Mouse (Mus musculus) right cerebral cortex, postnatal 4 days (tissue): Measurements from ENCODE around the gene Gm21915.

Experiments used
- DNase-seq: peaks from one replicate; pipeline ENCODE4 v3.0.0-alpha.2; 2022

Gm21915 gene

DNA sequence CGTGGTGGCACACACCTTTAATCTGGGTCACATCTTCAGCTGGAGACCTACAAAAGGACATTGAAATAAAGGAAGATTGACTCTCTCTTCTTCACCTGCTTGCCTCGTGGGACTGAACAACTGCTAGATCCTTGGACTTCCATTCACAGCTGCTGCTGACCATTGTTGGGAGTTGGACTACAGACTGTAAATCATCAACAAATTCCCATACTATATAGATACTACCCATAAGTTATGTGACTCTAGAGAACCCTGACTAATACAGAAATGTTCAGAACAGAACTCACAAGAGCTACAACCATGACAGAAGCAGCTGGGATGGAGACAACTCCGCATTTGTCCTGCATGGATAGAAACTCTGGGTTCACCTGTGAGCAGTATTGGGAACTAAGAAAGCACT lies at the start of gene Gm21915:
Gene Gm21915 (plus strand): TSS at position 301 of the 400 bp plus-strand sequence.
- DNase-seq, result no peak

DNA sequence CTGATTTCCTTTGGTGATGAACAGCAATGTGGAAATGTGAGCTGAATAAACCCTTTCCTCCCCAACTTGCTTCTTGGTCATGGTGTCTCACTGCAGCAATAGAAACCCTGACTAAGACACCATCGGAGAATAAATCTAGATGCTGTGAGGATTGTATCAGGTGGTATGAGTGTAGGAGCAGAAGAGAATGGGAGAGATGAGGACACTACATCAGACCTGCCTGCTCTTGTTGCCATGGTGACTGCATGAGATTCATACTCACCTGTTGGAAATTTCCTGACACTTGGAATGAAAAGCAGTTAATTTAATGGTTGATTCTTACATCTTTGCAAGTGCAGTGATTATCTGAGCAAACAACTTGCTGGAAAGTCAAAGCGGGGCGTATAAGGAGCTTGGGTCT lies 48.1 kb upstream of the Gm21915 start:
- no peak for DNase-seq

DNA sequence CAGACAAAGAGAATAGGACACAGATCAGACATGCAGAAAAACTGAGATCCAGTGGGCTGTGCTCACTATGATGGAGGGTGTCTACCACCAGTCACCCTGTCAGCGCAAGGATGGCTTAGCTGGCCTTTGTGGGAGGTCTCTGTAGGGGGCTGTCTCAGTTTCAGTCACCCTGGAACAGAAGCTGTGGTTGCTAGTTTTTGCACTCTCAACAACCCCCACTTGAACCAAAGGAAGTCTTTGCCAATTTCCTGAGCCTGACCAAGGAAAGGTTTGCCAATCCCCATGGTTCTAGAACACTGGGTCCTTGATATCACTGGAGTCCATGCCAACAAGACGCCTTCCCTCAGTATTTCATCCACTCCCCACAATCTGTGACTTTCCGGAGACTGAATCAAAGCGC lies 47.6 kb upstream of the Gm21915 start:
- no peak for DNase-seq

DNA sequence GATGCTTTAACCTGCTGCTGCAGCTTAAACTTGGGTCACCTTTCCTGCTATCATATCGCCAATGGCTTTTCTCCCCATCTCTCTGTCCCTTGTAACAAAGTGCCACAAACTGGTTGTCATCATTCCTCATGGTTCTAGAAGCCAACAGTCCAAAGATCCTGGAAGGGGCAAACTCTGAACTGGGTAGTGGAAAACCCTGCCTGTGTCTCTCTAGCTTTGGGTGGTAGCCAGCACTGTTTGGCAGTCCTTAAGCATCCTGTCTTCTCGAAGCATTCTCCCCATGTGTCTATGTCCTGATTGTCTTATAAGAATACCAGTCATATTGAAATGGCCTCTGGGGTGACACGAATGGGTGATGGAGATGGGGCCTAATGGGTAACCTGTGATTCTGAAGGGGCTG lies 45.1 kb upstream of the Gm21915 start:
- DNase-seq, result no peak

DNA sequence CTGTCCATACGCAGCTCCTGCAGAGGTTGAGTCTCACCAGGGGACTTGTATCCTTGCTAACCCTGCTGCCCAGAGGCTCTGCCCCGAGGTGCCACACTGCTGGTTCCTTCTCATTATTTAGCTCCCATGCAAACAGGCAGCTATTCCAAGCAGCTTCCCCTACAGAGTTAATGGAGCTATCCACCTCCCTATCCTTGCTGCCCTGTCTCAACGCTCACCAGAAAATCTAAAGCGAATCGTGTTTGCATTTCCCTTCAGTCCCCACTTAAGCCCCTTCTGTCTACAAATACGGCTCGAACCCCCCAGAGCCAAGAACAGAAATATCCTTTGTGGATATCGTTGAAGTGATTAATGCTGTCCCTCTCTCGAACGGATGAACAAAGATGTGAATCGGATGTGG lies 43.8 kb upstream of the Gm21915 start:
- no peak for DNase-seq

DNA sequence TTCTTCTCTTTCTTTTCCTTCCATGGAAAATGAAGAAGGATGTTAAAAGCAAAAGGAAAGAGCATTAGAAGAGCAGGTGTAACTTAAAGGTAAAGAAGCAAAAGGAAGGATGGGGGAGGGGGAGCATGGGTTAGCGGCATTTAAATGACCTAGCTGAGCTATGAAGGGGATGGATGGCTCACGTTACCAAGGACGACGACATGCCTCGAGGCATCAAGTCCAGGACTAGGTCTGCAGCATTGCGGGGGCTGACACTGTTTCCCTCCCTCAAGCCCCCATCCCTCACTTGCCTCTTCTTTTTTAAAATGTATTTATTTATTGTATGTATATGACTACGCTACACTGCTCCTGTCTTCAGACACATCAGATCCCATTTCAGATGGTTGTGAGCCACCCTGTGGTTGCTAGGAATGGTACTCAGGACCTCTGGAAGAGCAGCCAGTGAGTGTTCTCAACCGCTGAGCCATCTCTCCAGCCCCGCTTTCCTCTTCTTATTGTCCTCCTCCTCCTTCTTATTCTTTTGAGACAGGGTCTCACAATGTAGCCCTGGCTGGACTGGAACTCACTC lies 43.2 kb upstream of the Gm21915 start:
- DNase-seq, result no peak

DNA sequence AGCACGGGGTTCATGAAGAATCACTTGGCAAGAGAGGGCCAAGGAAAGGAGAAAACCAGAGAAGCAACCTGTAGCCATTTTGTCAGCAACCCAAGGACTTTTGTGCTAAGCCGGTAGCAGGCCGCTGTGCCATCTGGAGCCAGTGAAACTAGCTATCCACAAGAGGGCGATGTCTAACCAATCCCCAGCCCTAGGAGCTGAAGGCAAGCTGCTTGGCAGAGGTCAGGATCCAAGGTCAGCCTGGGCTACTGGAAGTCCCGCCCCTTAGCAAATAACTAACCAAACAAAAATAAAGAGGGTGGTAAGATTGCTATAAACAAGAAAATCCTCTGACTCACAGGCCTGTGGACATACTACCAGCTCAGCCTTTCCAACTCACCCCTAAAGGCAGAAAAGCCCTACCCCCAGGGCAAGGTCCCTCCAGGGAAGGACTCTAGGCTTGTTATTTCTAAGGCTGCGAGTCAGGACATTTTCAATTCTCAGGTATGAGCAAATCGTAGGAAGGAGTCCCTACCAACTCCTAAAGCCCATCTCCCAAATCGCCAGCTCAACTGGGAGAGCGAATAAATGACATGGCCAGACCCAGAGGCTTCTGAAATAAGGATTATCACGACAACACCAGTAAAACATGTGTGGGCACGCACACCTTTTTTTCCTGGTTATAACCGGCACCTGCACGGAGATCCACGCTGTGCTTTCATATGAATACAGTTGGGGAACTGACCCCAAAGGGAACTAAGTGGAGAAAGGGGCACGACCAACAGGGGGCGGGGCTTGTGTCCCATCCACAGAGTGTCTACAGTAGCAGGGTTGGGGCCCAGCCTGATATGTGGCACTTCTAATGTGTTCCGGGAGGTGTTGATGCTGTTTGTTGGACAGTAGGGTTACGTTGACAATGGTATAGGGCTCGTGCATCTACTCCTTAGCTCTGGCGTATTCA lies 42.0 kb upstream of the Gm21915 start:
- no peak for DNase-seq

DNA sequence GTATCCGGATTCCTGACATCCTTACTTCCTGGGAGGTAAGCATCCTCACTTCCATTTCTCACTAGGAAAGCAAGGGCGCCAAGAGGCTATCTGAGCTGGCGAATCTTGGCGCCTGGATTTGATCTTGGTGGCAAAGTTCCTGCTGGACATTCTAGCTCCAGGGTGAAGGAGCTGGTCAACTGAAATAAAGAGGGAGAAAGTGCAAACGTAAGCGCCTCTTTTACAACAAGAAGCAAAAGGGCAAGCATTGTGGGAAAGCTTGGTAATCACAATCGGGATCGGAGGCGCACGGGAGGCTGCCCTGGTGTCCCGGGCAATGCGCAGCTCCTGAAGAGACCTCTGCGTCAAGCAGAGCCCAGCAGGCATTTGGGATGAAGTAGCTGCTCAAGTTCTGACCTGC lies 41.0 kb upstream of the Gm21915 start:
- no peak for DNase-seq

DNA sequence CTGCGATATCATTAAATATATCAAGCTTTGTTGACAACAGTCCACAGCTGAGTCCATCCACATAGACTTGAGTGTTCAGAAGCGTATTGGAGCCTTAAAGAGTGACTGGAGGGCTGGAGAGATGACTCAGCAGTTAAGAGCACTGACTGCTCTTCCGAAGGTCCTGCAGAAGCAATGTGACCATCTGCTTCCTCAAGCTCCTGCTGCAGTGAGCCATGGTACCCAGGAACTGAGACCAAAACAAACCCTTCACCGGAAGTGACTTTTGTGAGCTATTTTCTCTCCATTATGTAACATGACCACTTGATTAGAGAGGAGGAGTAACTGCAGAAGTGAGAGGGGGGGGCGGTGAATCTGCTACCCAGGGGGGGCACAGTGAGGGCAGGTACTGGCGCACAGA lies 39.3 kb upstream of the Gm21915 start:
- no peak for DNase-seq

DNA sequence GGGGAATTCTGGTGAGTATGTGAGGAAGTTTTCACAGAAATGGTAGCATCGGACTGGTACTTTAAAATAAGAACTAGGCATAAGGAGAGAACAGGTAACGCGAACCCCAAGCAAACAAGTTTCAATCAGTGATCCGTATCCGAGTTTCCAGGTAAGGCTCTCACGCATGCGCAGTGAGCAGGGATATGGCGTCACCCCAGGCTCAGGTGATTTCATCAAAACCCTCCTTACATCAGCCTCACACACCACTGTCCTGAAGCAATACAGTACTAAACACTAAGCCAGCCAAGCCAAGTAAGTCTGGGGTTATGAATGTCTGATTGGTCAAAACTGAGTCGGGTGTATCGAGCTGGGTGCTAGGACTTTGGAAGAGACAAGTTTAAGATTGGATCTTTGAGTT lies 38.9 kb upstream of the Gm21915 start:
- DNase-seq, result no peak

DNA sequence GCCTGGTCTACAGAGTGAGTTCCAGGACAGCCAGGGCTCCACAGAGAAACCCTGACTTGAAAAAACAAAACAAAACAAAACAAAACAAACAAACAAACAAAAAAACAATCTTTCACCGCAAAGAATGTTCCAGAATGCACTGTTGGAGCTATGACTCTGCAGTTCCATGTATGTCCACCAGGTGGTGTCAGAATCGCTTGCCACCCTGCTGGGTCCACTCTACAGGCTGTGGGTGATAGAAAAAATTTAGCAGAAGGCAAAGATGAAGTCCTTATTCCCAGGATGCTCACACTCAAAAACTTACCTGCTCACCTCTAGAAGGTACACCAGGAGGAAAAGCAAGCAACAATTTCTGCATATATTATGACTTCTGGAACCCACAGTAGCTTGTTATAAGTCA lies 34.4 kb upstream of the Gm21915 start:
- DNase-seq, result peak; percentile 77

DNA sequence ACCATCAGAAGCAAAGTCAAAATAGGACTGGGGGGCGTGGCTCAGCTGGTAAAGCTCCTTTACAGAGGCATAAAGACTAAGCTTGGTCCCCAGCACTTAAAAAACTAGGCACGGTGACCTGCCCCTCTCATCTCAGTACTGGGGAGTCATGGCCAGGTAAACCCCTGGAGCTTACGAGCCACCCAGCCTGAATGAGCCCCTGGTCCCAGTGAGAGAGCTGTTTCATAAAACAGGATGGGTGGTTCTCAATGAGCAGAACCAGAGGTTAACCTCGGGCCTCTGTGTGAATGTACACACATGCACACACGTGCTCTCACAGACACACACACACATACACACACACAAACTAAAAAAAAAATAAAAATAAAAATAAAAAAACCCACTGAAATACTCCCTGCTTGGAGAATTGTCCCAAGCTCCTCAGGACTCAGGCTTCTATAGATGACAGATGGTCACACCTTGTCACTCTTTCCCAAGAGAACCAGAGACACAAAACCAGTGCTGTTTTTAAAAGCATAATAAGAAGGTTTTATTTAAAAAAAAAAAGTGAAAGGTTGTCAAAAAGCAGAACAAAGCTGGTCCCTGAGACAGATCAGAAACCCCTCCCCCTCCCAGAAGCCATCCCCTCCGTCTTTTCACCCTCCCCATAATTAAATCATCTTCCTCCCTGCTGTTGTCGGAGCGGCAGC lies 32.6 kb upstream of the Gm21915 start:
- no peak for DNase-seq

DNA sequence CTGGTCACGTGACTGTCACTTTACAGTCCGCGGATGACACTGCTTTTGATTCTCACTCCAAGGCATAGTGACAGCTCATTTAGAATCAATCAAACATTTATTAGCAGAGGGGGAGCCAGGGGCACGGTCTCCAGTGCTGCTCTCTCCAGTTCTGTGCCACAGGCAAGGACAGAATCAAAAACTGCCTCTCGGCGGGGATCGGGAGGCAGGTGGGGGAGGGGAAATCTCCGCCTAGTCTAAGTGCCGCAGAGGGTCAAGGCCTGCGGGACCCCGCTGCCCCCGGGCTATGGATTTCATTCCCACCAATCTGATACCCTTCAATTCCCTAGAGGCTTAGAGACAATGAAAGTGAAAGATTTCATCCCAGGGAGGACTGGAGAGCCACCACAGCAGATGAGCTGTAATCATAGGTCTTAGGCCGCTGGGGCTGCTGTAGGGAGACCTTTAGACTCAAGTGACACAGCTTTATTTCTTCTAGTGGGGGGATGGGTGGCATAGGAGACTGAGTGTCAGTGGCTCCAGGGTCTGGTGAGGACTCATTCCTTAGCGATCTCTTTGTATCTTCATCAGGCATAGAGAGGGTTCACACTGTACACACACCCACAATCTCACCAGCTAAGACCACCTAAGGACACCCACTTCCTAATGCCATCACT lies 31.9 kb upstream of the Gm21915 start:
- DNase-seq, result no peak

DNA sequence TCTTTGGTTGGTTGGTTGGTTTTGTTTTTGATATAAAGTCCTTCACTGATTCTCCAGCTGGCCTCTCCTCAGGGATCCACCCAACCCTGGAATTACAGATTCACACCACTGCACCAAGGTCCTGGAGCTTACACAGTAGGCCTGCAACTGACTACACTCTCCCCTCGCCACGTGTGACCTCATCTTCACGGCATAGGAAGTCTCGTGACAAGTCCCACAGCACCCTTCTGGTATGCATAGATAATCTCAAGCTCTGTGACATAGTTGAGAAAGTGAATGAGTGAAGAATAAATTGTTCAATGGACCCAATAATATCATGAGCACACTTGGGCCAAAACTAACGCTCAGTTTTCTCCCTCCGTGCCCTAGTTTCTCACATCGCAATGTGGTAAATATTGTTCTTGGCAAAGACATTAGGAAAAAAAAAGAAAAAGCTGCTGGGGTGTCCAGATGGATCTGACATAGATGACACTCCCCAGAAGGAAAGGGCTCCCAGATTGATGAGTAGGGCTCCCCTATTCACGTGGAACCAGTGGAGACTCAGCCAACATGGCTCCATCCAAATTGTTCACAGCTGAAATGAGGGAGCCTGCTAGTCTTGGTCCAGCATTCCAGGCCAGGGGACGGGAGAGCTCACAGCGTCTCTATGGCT lies 30.8 kb upstream of the Gm21915 start:
- no peak for DNase-seq

DNA sequence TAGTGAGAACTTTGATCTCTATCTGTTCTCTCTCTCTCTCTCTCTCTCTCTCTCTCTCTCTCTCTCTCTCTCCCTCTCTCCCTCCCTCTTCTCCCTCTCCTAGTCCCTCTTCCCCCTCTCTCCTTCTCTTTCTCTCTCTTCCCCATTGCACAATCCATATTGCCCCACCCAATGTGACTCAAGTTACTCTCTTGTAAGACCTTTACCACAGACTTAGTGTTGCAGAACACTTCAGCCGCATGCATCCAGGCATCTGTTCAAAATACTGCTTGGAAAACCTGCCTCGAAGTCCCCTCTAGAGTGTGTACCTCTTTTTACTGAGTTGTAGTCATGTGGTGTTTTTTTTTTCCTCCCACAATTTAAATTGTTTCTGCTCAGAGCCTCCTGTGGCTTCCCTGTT lies 29.1 kb upstream of the Gm21915 start:
- no peak for DNase-seq

DNA sequence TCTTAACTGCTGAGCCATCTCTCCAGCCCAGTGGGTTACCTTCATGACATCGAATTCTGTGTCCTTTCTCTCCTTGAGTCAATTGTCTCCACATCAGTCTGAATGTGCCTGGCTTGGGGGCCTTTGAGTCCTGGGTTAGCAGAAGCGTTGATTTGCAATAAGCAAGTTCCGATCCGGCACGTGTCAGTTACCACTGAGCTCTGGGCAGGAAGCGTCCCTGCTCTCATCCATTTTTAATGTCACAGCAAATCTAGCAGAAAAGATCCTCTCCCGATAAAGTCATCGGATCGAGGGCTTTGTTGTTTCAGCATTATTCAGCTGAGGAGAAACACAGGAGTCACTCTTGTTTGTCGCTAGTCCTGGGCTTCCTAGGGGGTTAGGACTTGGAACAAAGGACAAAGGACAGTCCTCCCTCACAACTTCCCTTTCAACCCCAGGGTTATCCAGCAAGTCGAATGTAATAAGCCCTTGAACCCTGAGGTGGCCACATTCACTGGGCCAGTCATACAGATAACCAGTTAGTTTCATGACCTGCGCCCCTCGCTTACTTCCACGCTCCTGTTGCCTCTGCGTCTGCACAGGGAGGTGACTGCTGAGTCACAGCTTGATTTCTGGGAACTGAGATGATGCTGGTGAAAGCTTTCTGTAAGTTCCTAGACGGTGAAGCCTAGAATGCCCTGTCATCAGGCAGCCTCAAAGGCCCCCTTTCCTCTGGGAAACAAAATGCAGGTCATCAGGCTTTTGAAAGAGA lies 27.8 kb upstream of the Gm21915 start:
- DNase-seq, result no peak

DNA sequence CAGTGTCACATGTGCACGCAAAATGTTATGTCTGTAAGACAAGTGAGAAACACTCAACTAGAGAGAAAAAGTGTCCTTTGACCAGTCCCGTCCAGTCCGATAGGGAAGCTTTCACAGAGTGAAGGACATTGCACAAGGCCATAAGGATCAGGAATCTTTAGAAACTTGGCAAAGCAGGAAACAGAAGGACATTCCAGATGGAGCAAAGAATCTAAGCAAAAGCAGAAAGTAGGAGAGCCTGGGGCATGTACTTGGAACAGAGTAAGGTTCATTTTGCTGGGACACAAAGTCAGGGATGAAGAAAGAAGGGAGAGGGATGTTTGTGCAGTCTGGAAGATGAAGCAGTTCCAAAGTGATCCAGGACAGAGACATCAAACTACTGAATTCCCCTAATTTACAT lies 21.0 kb upstream of the Gm21915 start:
- DNase-seq, result no peak

DNA sequence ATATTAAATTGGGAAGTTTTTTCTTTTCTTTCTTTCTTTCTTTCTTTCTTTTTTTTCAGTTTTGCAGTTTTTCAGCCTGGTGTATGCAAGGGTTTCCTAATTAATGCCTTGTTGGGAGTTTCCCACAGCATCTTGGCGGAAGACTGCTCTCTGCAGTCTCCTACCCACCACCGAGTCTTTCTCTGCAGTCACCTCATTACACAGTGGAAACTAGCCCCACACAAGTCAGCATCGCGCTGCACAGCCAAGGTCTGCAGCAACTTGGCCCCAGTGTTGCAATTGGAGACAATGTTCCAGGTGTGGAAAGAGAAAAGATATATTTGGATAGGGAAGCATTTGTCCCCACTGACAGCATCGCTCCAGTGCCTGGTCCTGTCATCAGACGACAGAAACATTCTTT lies 20.4 kb upstream of the Gm21915 start:
- DNase-seq, result no peak

DNA sequence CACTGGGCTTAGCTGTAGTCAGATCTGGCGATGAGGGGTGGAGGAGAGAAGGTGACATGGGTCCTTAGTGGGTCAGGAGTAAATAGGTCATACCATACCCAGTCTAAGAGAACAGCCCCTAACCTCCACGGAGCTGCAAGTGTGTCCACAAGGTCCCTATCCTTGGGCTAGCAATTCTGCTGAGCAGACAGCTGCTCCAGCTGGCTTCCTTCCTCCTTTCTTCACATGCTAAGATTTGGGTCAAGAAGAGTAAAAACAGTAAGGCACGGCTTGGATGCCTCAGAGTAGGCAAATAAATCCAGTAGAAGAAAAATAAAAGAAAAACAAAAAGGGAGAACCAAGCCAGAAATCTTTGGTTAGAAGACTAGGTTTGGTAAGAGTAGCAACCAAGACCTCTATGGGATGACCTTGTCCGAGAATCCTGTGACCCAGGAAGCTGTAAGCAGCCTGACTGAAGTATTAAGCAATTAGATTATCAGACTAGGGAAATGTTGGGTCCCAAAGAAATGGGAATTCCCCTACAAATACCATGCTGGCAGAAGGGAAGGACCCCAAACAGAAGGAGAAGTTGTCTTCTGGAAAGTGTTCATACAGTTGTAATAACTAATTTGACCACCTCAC lies 19.1 kb upstream of the Gm21915 start:
- no peak for DNase-seq

DNA sequence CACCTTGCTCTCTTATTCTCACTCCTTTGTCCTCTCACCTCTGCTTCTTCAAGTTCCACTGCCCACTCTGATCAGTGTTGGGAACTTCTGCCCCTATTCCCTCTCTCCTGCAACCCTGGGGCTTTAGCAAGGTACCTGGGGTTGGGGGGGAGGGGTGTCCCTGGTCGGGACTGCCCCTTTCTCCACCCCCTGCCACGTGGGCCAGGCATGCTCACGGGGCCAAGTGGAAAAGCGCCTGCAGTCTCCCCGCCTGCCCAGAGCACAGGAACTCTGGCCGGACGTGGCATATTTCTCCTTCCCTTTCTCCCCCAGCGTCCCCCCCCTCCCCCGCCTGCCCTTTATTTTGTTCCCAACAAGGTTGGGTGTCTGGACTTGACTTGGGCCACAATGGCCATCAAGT lies 17.7 kb upstream of the Gm21915 start:
- DNase-seq, result no peak

DNA sequence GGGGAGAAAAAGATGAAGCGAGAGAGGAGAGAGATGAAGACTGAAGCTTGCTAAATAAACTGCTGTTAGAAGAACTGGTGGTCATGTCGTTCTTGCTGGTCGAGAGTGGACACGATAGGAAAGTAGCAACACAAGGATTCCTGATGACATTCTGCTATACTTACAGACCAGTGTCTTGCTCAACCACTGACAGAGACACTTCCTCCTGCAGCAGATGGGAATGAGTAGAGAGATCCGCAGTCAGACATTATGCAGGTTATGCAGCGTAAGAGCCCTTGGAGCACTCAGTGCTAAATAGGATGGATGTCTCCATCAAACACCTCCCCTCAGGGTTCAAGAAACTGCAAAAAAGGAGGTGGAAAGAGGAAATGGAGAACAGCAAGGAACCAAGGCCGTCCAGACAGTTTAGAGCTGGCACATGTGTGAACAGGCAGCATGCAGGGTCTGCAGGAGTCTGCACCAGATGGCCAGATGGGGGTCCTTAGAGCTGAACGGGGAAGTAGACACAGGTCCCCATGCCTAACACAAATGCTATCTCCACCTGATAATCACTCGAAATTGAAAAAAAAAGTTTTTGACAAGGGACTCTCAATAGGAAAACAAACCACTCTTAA lies 4.1 kb upstream of the Gm21915 start:
- no peak for DNase-seq
